Mouse (Mus musculus) testis, adult 2 months (tissue): ENCODE results near the gene Gpx7.

Experiments used
- CTCF ChIP-seq: fragments of 200-500 bp; IDR thresholded peaks from 2 replicates; pipeline ENCODE4 v1.5.1; 2012; ENCODE audit warnings: low read depth, mild to moderate bottlenecking, inconsistent platforms, low read length, moderate library complexity; ENCODE audit not compliant: control insufficient read depth, insufficient read depth, insufficient replicate concordance
- POLR2A ChIP-seq: fragments of 200-500 bp; IDR thresholded peaks from 2 replicates; pipeline ENCODE4 v1.6.1; 2012; ENCODE audit warnings: low read depth, mild to moderate bottlenecking, inconsistent platforms, low read length, moderate library complexity; ENCODE audit not compliant: control insufficient read depth

DNA sequence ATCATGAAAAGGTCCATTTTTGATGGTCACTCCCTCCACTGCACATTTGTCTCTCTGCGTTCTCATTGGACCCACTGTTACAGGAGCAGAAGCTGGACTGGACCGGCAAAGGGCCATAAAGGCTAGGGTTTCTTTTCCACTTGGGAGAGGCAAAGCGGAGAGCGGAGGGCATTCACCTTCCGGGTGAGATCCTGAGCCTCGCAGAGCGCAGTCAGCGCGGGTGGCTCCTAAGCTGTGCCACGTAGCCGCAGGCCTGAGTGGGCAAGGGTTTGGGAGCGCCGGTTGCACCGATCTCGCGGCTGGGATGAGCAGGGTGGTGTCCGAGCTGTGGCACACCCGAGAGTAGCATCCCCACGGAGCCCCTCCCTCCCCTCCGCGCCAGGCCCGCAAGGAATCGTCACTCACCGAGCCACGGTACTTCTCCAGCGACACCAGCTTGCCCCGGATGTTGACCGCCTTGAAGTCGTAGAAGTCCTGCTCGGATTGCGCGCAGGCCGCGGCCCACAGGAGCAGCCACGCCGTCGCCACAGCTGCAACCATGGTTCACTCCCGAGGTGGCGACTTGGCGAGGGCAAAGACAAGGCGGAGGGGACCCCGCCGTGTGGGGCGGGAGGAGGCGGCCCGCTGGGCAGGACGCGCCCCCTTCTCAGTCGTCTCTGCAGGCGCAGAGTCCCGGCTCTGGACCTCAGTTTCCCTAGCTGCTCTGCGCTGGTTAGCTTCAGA, 462 bp downstream of the Gpx7 start:
- TF ChIP-seq CTCF (no peak), POLR2A (peak; percentile 34)
